Mouse (Mus musculus) liver, embryonic 12.5 days (tissue): ENCODE data around the gene Entpd6. TPM values are rescaled to one million over a fixed set of nuclear protein-coding genes. Genes with fewer than 3 reads are reported as not detected.

ENCODE experiments used
- ATAC-seq: fragments of 200-750 bp; cut with Nextera tagmentation; 2 replicates; pipeline ENCODE4 v1.8.0; 2017; ENCODE audit warnings: moderate number of reproducible peaks, mild to moderate bottlenecking, moderate library complexity
- H3K27ac ChIP-seq: fragments of 300-500 bp; sonication (generic); 2 replicates; pipeline ENCODE4 v1.5.1; 2016; ENCODE audit warnings: mild to moderate bottlenecking
- H3K27me3 ChIP-seq: fragments of 300-500 bp; sonication (generic); replicated peaks from 2 replicates; pipeline ENCODE4 v1.6.1; 2016; ENCODE audit warnings: mild to moderate bottlenecking, moderate library complexity
- H3K36me3 ChIP-seq: fragments of 300-500 bp; sonication (generic); 2 replicates; pipeline ENCODE4 v1.6.1; 2016; ENCODE audit warnings: mild to moderate bottlenecking, moderate library complexity
- H3K4me1 ChIP-seq: fragments of 300-500 bp; sonication (generic); 2 replicates; pipeline ENCODE4 v1.6.1; 2016
- H3K4me2 ChIP-seq: fragments of 300-500 bp; sonication (generic); 2 replicates; pipeline ENCODE4 v1.6.1; 2016; ENCODE audit warnings: mild to moderate bottlenecking, moderate library complexity
- H3K4me3 ChIP-seq: fragments of 300-500 bp; sonication (generic); 2 replicates; pipeline ENCODE4 v1.5.1; 2016; ENCODE audit warnings: mild to moderate bottlenecking, moderate library complexity
- H3K9ac ChIP-seq: fragments of 300-500 bp; sonication (generic); 2 replicates; pipeline ENCODE4 v1.6.1; 2016; ENCODE audit warnings: mild to moderate bottlenecking, moderate library complexity
- H3K9me3 ChIP-seq: fragments of 300-500 bp; sonication (generic); replicated peaks from 2 replicates; pipeline ENCODE4 v1.6.1; 2016; ENCODE audit warnings: mild to moderate bottlenecking, moderate library complexity
- WGBS: fragments of 180-500 bp; shearing (Covaris S2); methylation state at CpG from one replicate; pipeline ENCODE4 v1.1.7; 2016; ENCODE audit not compliant: insufficient replicate concordance; 5-methylcytosine and 5-hydroxymethylcytosine counted together
- polyA plus RNA-seq: library from polyadenylated mRNA; unstranded; fragments of >200 nt; fragmentation: Nextera tagmentation; extraction: Ambion mirVana; gene quantifications from 2 replicates; pipeline ENCODE4 v1.2.1, GENCODE M21; 2016

Gene Entpd6
- 21.0 and 21.2 TPM in 2 replicates for polyA plus RNA-seq

DNA sequence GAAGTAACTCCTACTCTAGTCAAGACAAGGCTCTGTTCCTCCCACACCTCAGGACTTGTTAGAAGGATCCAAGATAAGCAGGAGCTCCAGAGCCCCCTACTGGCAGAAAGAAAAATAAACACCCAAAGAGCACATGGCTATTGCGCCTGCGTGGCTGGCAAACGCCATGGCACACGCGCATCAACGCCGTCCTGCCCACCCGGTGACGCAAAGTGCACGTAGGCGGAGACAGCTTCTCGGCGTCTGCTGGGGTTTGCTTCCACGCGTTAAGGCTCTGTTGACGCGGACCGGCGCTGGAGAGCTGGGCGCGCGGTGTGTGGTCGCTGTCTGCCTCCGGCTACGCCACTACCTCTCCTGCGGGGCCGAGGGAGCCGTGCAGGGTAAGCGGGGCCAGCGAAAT, at the start of gene Entpd6:
Entpd6 (plus strand) TSS at position 189 of the 400 bp plus-strand sequence.
- 1% methylated on average over 30 of the region's 30 CpGs for WGBS
- H3K9me3 ChIP-seq = no peaks in the 10 kb centered on the region
- H3K27me3 ChIP-seq = peaks cover 11% of the 10 kb centered on the region
- peak within 1 kb of the TSS; percentile 78 for H3K9ac ChIP-seq
- H3K4me3 ChIP-seq = peak within 1 kb of the TSS; percentile 71
- peak within 1 kb of the TSS; percentile 99 for H3K4me2 ChIP-seq
- peak within 1 kb of the TSS; percentile 76 for H3K27ac ChIP-seq
- H3K36me3 ChIP-seq = peaks cover 15% of the 10 kb centered on the region
- H3K4me1 ChIP-seq = peaks cover 17% of the 10 kb centered on the region
- ATAC-seq = peak; percentile 94

DNA sequence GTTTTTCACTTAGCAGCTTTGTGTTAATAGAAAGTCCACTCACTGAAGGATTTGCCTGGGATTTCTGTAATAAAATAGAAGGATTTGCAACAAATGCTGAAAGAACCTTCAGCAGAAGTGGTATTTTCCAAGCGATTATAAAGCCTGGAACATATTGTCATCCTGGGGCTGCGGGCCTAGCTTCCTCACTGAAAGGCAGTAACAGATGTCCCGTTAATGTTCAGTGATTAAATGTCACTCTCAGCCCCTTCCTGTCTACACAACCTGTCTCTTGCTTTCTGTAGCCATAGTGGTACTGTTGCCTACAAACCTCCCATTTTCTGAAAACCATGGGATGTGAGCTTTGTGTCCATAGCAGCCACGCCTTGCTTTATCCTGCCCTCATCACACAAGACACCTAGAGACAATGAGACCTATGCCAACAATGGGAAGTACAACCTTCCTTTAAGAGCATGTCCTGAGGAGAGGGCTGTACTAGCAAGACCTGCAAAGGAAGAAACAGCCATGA, 36.6 kb upstream of the Entpd6 start:
- H3K27ac ChIP-seq = no peak overlapping the region
- H3K27me3 ChIP-seq = no peaks in the 10 kb centered on the region
- H3K4me2 ChIP-seq = no peak overlapping the region
- H3K4me1 ChIP-seq = no peaks in the 10 kb centered on the region
- H3K9me3 ChIP-seq = no peaks in the 10 kb centered on the region
- no peak for ATAC-seq
- H3K4me3 ChIP-seq = no peak overlapping the region
- H3K36me3 ChIP-seq = no peaks in the 10 kb centered on the region
- no peak overlapping the region for H3K9ac ChIP-seq
- WGBS = 67% methylated on average over 4 of the region's 4 CpGs

DNA sequence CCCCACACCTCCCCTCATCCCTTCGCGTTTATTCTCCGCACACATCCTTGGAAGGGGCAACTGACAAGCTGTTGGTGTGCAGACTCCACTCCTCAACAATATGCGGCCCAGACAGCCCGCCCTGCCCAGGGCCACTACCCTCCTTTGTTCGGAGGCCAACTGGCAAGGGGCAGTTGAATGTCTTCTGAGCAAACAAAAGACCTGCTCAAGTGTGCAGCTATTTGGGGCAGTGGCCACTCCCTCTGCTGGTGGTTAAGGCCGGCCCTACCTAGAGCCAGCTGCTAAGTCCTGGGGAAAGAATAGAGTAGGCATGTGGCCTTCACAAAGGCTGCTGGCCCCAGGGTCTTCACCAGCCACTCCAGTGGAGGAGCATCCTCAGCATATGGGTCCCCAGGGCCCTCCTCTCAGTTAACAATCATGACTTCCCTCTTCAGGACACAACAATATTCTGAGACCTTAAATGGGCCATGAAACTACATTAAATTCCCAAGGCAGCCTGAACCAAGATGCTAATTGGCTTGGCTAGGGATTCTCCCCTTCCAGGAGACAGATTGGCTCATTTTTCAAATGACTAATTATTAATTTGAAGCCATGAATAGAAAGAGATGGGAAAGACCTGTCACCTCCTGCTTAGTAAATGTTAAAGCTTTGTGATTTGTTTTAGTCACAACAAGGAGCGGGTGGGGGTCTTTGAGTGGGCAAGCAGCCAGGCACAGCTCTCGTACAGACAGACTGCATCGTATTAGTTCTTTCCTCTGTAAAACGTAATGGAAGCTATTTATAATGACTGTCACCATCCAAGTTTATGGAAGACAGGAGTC, 12.9 kb upstream of the Entpd6 start:
- no peak overlapping the region for H3K4me3 ChIP-seq
- no peak for ATAC-seq
- H3K9ac ChIP-seq = no peak overlapping the region
- H3K4me1 ChIP-seq = no peaks in the 10 kb centered on the region
- no peaks in the 10 kb centered on the region for H3K27me3 ChIP-seq
- no peak overlapping the region for H3K4me2 ChIP-seq
- 61% methylated on average over 11 of the region's 11 CpGs for WGBS
- H3K9me3 ChIP-seq = no peaks in the 10 kb centered on the region
- H3K36me3 ChIP-seq = no peaks in the 10 kb centered on the region
- no peak overlapping the region for H3K27ac ChIP-seq

DNA sequence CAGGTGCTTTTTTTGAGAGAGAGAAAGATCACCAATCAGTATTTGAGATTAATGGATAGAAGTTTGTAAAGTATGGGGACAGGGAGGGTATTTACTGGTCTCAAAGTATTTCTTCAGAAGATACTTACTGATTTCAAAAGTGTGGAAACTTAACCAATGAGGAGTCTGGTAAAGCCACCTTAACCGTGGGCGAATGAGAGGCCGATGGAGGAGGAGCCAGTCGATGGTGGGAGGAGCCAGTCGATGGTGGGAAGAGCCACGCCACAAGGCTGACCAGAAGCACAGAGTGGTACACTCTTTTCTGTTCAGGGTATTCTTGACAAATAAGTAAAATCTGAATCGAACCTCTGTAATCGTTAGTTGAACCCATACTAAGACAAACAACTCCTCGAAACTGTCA, 11.0 kb upstream of the Entpd6 start:
- ATAC-seq = no peak
- H3K9ac ChIP-seq = no peak overlapping the region
- no peaks in the 10 kb centered on the region for H3K9me3 ChIP-seq
- H3K4me3 ChIP-seq = no peak overlapping the region
- no peak overlapping the region for H3K4me2 ChIP-seq
- no peaks in the 10 kb centered on the region for H3K36me3 ChIP-seq
- H3K27ac ChIP-seq = no peak overlapping the region
- no peaks in the 10 kb centered on the region for H3K27me3 ChIP-seq
- 59% methylated on average over 9 of the region's 9 CpGs for WGBS
- no peaks in the 10 kb centered on the region for H3K4me1 ChIP-seq

DNA sequence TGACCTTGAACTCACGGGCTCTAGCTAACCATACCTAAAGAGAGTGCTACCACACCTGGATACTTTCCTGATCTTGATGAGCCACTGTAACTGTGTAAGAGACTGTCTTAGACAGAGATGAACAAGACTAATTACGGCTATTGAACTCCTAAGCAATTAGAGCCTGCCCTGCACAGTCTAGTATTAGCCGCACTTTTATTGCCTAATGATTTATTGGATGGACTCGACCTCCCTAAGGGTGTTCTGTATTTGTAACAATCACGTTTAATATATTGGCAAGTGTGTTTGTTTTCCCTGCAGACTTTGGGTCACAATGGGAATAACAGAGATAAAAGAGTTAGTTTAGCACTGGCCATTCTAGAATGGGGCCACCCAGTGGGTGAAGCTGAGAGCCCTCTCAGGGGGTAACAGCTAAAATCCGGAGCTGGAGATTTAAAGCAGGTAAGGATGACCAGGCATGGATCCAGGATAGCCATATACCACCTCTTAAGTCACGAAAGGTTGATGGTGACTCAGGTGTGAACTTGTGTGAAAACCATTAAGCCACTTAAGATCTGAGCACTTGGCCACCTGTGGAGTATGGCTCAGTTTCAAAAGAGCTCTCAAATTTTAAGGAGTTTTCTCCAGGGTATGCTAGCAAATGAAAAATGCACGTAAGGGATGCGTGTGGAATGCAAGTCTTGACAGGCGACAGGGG, 8.5 kb upstream of the Entpd6 start:
- Histone ChIP-seq H3K27ac (no peak overlapping the region), H3K4me2 (no peak overlapping the region), H3K36me3 (no peaks in the 10 kb centered on the region), H3K9ac (no peak overlapping the region), H3K4me1 (no peaks in the 10 kb centered on the region), H3K9me3 (no peaks in the 10 kb centered on the region), H3K27me3 (peaks cover 10% of the 10 kb centered on the region), H3K4me3 (no peak overlapping the region)
- 58% methylated on average over 10 of the region's 10 CpGs for WGBS
- ATAC-seq = no peak

DNA sequence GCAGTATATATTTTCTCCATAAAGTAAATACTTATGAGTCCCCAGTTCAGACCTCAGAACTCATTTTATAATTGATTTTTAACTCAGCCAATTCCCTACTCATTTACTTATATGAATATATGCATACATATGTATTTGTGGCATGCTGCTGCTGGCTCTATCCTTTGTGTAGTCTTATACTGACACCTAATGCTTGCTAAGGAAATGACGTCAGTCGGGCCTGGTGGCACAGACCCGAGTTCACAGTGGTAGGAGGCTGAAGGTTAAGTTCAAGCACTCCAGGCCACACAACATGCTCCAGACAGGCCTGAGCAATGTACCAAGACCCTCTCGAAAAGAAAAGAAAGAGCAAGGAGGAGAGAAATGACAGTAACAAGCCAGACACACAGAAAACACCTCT, 7.4 kb upstream of the Entpd6 start:
- H3K27me3 ChIP-seq = peaks cover 11% of the 10 kb centered on the region
- H3K36me3 ChIP-seq = no peaks in the 10 kb centered on the region
- H3K9ac ChIP-seq = no peak overlapping the region
- no peak overlapping the region for H3K27ac ChIP-seq
- H3K4me1 ChIP-seq = no peaks in the 10 kb centered on the region
- ATAC-seq = no peak
- H3K4me2 ChIP-seq = no peak overlapping the region
- no peaks in the 10 kb centered on the region for H3K9me3 ChIP-seq
- 43% methylated on average over 4 of the region's 4 CpGs for WGBS
- H3K4me3 ChIP-seq = no peak overlapping the region

DNA sequence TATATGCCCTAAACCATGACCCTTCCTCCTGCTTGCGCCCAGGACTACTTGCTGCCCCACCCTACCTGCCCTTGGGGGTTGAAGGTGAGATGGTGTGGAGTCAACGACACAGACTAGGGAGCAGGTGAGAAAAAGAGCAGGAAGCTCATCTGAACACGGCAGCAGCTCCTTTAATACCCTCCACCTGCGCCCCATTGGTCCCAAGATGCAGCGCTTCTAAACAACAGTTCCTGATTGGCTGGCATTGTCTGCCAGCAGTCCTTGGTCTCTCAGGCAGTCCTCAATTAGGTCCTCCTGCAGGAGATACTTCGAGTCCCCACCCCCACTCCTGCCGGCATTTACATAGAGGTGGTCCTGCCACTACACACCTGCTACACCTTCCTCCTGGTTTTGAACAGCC, 3.8 kb upstream of the Entpd6 start:
- Histone ChIP-seq H3K4me2 (no peak overlapping the region), H3K27me3 (peaks cover 11% of the 10 kb centered on the region), H3K36me3 (no peaks in the 10 kb centered on the region), H3K9me3 (no peaks in the 10 kb centered on the region), H3K9ac (no peak overlapping the region), H3K4me3 (no peak overlapping the region), H3K27ac (no peak overlapping the region), H3K4me1 (peaks cover 12% of the 10 kb centered on the region)
- no peak for ATAC-seq
- 57% methylated on average over 7 of the region's 7 CpGs for WGBS

DNA sequence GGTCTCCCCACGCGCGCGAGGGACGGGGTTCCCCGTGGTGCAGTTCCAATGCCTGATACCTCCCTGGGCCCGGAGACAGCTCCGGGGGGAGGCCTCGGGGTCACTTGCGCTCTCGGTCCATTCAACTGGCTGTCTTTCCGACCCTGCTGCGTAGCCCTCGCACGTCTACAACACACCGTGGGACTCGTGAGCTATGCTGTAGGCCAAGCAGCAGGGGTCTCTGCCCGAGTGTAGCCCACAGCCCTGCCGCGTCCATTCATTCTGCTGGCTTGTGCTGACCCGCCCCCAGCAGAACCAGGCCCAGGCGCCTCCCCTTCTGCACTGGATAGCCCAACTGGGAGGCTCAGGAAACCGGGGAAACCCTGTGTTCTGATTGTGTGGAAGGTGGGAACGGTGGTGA, 441 bp downstream of the Entpd6 start:
- Histone ChIP-seq H3K36me3 (peaks cover 15% of the 10 kb centered on the region), H3K27ac (peak overlapping the region; percentile 76), H3K9me3 (no peaks in the 10 kb centered on the region), H3K27me3 (peaks cover 10% of the 10 kb centered on the region), H3K9ac (peak overlapping the region; percentile 78), H3K4me2 (peak overlapping the region; percentile 99), H3K4me1 (peaks cover 17% of the 10 kb centered on the region), H3K4me3 (peak overlapping the region; percentile 71)
- WGBS = 1% methylated on average over 24 of the region's 24 CpGs
- ATAC-seq = peak; percentile 60

DNA sequence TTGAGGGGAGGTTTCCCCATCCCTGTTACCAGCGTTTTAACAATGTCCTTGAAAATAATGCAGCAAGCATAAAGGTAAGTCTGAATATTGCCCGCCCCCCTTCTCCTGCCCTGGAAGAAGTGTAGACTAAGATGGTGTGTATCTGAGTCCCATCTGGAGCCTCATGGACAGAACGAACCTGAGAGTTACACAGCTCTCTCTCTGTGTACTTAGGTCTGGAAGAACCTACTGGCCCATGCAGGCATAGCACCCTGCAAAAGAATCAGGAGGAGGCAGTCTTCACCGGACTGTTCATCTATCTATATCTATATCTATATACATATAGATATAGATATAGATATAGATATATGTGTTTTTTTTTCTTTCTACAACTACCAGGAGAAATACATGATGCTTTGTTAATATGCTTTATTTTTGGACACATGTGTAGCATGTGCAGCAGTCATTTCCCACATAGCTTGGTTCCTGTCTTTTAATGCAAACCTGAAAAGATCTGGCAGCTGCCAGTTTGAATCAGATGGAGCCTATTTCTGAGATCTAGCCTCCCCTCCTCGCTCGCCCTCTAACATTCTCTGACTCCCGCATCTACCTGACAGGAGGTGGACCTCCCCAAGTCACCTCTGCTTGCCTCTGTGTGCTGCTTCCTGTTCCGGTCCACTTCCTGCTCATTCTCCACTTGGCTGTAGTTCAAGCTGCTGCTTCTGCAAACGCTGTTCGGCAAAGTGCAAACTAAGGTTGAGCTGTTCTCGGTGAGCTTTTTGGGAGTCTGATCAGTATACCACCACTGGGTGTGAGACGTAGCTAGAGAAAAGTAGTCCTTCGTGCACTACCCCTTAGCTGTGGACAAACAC, 1.5 kb downstream of the Entpd6 start:
- H3K9ac ChIP-seq = no peak overlapping the region
- H3K9me3 ChIP-seq = no peaks in the 10 kb centered on the region
- peaks cover 17% of the 10 kb centered on the region for H3K4me1 ChIP-seq
- H3K27me3 ChIP-seq = peaks cover 1% of the 10 kb centered on the region; the same call in 1 of the 2 replicates
- H3K27ac ChIP-seq = no peak overlapping the region
- WGBS = 59% methylated on average over 13 of the region's 13 CpGs
- H3K36me3 ChIP-seq = peaks cover 15% of the 10 kb centered on the region
- no peak for ATAC-seq
- no peak overlapping the region for H3K4me3 ChIP-seq
- peak overlapping the region; percentile 99; the same call in 1 of the 2 replicates for H3K4me2 ChIP-seq

DNA sequence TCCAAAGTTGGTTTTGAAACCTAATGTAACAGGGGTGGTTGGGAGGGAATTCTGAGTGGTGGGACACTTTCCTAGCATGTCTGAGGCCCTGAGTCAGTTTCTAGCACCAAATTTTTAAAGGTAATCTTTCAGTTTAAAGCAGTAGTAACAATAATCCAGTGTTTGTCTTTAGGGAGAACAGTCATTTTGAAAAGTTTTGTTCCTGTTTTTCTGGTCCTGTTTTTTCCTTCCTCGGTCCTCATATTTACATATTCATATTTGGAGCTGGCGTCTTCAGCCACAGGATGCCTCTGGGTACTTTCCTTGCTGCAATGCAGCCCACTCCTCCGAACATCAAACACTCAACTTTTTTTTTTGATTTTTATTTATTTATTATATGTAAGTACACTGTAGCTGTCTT, 6.2 kb downstream of the Entpd6 start:
- no peaks in the 10 kb centered on the region for H3K27me3 ChIP-seq
- WGBS = 75% methylated on average over 3 of the region's 3 CpGs

DNA sequence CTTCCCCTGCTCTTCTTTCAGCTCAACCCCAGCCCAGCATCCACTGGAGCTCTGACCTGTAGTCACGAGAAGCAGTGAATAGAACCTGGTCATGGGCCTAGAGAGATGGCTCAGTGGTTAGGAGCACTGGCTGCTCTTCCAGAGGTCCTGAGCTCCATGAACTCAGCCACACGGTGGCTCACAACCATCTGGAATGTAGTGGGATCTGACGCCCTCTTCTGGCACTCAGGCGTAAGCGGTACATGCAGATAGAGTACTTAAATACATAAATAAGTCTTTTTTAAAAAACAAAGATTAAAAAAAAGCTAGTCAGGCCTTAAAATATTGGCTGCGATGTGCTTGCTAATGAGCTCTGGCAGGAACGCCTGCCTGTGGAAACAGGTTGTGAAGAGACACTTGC, 12.6 kb downstream of the Entpd6 start:
- no peak overlapping the region for H3K4me3 ChIP-seq
- ATAC-seq = no peak
- no peaks in the 10 kb centered on the region for H3K27me3 ChIP-seq
- H3K9me3 ChIP-seq = no peaks in the 10 kb centered on the region
- peaks cover 68% of the 10 kb centered on the region for H3K36me3 ChIP-seq
- no peak overlapping the region for H3K4me2 ChIP-seq
- no peak overlapping the region for H3K27ac ChIP-seq
- no peaks in the 10 kb centered on the region for H3K4me1 ChIP-seq
- WGBS = 77% methylated on average over 7 of the region's 7 CpGs
- H3K9ac ChIP-seq = no peak overlapping the region

More for the DNA sequence above, 6.2 kb downstream of the Entpd6 start:
- Histone ChIP-seq H3K4me3 (no peak overlapping the region), H3K4me1 (peaks cover 6% of the 10 kb centered on the region; the same call in 1 of the 2 replicates), H3K9me3 (no peaks in the 10 kb centered on the region), H3K36me3 (peaks cover 50% of the 10 kb centered on the region), H3K27ac (no peak overlapping the region), H3K4me2 (no peak overlapping the region), H3K9ac (no peak overlapping the region)
- ATAC-seq = no peak
